Mouse (Mus musculus) limb, embryonic 12.5 days (tissue): Measurements from ENCODE around the gene Rtn3. TPM values are rescaled to one million over a fixed set of nuclear protein-coding genes. Genes with fewer than 3 reads are reported as not detected.

ENCODE experiments used
- ATAC-seq: fragments of 200-750 bp; cut with Nextera tagmentation; 2 replicates; pipeline ENCODE4 v1.8.0; 2017; ENCODE audit warnings: low read depth, moderate TSS enrichment; ENCODE audit not compliant: insufficient number of reproducible peaks, insufficient read depth, low FRiP score, low TSS enrichment
- H3K27ac ChIP-seq: fragments of 300-500 bp; sonication (generic); 2 replicates; pipeline ENCODE4 v1.5.1; 2016; ENCODE audit warnings: mild to moderate bottlenecking, moderate library complexity
- H3K27me3 ChIP-seq: fragments of 300-500 bp; sonication (generic); 2 replicates; pipeline ENCODE4 v1.6.1; 2016; ENCODE audit warnings: mild to moderate bottlenecking, moderate library complexity
- H3K36me3 ChIP-seq: fragments of 300-500 bp; sonication (generic); 2 replicates; pipeline ENCODE4 v1.6.1; 2016; ENCODE audit warnings: mild to moderate bottlenecking, moderate library complexity
- H3K4me1 ChIP-seq: fragments of 300-500 bp; sonication (generic); replicated peaks from 2 replicates; pipeline ENCODE4 v1.6.1; 2016
- H3K4me2 ChIP-seq: fragments of 300-500 bp; sonication (generic); 2 replicates; pipeline ENCODE4 v1.6.1; 2016; ENCODE audit warnings: mild to moderate bottlenecking, moderate library complexity
- H3K4me3 ChIP-seq: fragments of 300-500 bp; sonication (generic); replicated peaks from 2 replicates; pipeline ENCODE4 v1.5.1; 2016; ENCODE audit warnings: mild to moderate bottlenecking
- H3K9ac ChIP-seq: fragments of 300-500 bp; sonication (generic); replicated peaks from 2 replicates; pipeline ENCODE4 v1.6.1; 2016; ENCODE audit warnings: mild to moderate bottlenecking, moderate library complexity
- H3K9me3 ChIP-seq: fragments of 300-500 bp; sonication (generic); 2 replicates; pipeline ENCODE4 v1.6.1; 2016; ENCODE audit warnings: mild to moderate bottlenecking, moderate library complexity
- WGBS: fragments of 180-500 bp; shearing (Covaris S2); methylation state at CpG from one replicate; pipeline ENCODE4 v1.1.7; 2016; 5-methylcytosine and 5-hydroxymethylcytosine counted together
- polyA plus RNA-seq: library from polyadenylated mRNA; unstranded; fragments of >200 nt; fragmentation: Nextera tagmentation; extraction: Ambion mirVana; gene quantifications from 2 replicates; pipeline ENCODE4 v1.2.1, GENCODE M21; 2016

Rtn3 gene
- polyA plus RNA-seq, 1 experiment from 2014 or later = 99.6 TPM

GRCm38 (mm10) chr19:7421602-7422591 is 61.2 kb downstream of the Rtn3 start:
- Histone ChIP-seq H3K9me3 (no peaks in the 10 kb centered on the region), H3K9ac (peak overlapping the region; percentile 59), H3K36me3 (peaks cover 75% of the 10 kb centered on the region), H3K27me3 (no peaks in the 10 kb centered on the region), H3K4me1 (peaks cover 62% of the 10 kb centered on the region), H3K27ac (peak overlapping the region; percentile 62), H3K4me3 (peak overlapping the region; percentile 21), H3K4me2 (peak overlapping the region; percentile 52)
- peak; percentile 40; the same call in 1 of the 2 replicates for ATAC-seq
- 9% methylated on average over 48 of the region's 48 CpGs for WGBS

GRCm38 (mm10) chr19:7420841-7421601 is 62.1 kb downstream of the Rtn3 start:
- H3K36me3 ChIP-seq = peaks cover 66% of the 10 kb centered on the region
- H3K9ac ChIP-seq = peak overlapping the region; percentile 59; the same call in 1 of the 2 replicates
- no peaks in the 10 kb centered on the region for H3K27me3 ChIP-seq
- no peaks in the 10 kb centered on the region for H3K9me3 ChIP-seq
- 45% methylated on average over 27 of the region's 27 CpGs for WGBS
- H3K27ac ChIP-seq = no peak overlapping the region; the same call in 1 of the 2 replicates
- H3K4me2 ChIP-seq = peak overlapping the region; percentile 52
- peaks cover 68% of the 10 kb centered on the region for H3K4me1 ChIP-seq
- H3K4me3 ChIP-seq = peak overlapping the region; percentile 21
- ATAC-seq = no peak

GRCm38 (mm10) chr19:7420108-7420507 is 63.0 kb downstream of the Rtn3 start:
- Histone ChIP-seq H3K27me3 (no peaks in the 10 kb centered on the region), H3K36me3 (peaks cover 57% of the 10 kb centered on the region), H3K4me1 (peaks cover 72% of the 10 kb centered on the region), H3K9me3 (no peaks in the 10 kb centered on the region), H3K4me3 (peak overlapping the region; percentile 90), H3K9ac (peak overlapping the region; percentile 99), H3K27ac (no peak overlapping the region), H3K4me2 (peak overlapping the region; percentile 77)
- WGBS = 57% methylated on average over 12 of the region's 12 CpGs
- no peak for ATAC-seq

- H3K27ac ChIP-seq = 0 out of 2 replicates have a peak overlapping the region, but pooled peaks have one; percentile 35
- peak overlapping the region; percentile 90 for H3K4me3 ChIP-seq
- peaks cover 66% of the 10 kb centered on the region for H3K4me1 ChIP-seq
- H3K4me2 ChIP-seq = peak overlapping the region; percentile 77
- no peaks in the 10 kb centered on the region for H3K9me3 ChIP-seq
- no peak for ATAC-seq
- peaks cover 47% of the 10 kb centered on the region for H3K36me3 ChIP-seq
- H3K9ac ChIP-seq = peak overlapping the region; percentile 99
- H3K27me3 ChIP-seq = no peaks in the 10 kb centered on the region
- 32% methylated on average over 6 of the region's 6 CpGs for WGBS
These were observed 63.9 kb downstream of the Rtn3 start for GRCm38 (mm10) chr19:7419134-7419533.

- H3K4me3 ChIP-seq = peak overlapping the region; percentile 90
- peak overlapping the region; percentile 99 for H3K9ac ChIP-seq
- H3K4me2 ChIP-seq = peak overlapping the region; percentile 77
- H3K27me3 ChIP-seq = no peaks in the 10 kb centered on the region
- ATAC-seq = peak; percentile 52
- under 1% methylated on average over 51 of the region's 59 CpGs for WGBS
- no peaks in the 10 kb centered on the region for H3K9me3 ChIP-seq
- H3K27ac ChIP-seq = peak overlapping the region; percentile 97
- H3K36me3 ChIP-seq = peaks cover 38% of the 10 kb centered on the region
- H3K4me1 ChIP-seq = peaks cover 57% of the 10 kb centered on the region
These were observed 64.9 kb downstream of the Rtn3 start for GRCm38 (mm10) chr19:7417911-7418849.

GRCm38 (mm10) chr19:7416834-7417735 is 66.0 kb downstream of the Rtn3 start, which contains the start of gene 2700081O15Rik:
2700081O15Rik (plus strand) TSS chr19:7417625.
- Histone ChIP-seq H3K9me3 (no peaks in the 10 kb centered on the region), H3K4me1 (peaks cover 46% of the 10 kb centered on the region), H3K27ac (peak within 1 kb of the TSS; percentile 97), H3K4me3 (peak within 1 kb of the TSS; percentile 90), H3K4me2 (peak within 1 kb of the TSS; percentile 80), H3K27me3 (no peaks in the 10 kb centered on the region), H3K9ac (peak within 1 kb of the TSS; percentile 99), H3K36me3 (peaks cover 27% of the 10 kb centered on the region)
- ATAC-seq = peak; percentile 48; the same call in 1 of the 2 replicates
- under 1% methylated on average over 95 of the region's 107 CpGs for WGBS

- H3K9ac ChIP-seq = peak overlapping the region; percentile 99
- ATAC-seq = no peak
- peak overlapping the region; percentile 97 for H3K27ac ChIP-seq
- peaks cover 18% of the 10 kb centered on the region for H3K36me3 ChIP-seq
- H3K4me3 ChIP-seq = peak overlapping the region; percentile 90
- no peaks in the 10 kb centered on the region for H3K27me3 ChIP-seq
- peak overlapping the region; percentile 80 for H3K4me2 ChIP-seq
- H3K4me1 ChIP-seq = peaks cover 37% of the 10 kb centered on the region
- no peaks in the 10 kb centered on the region for H3K9me3 ChIP-seq
- WGBS = 30% methylated on average over 22 of the region's 22 CpGs
These were observed 66.9 kb downstream of the Rtn3 start for GRCm38 (mm10) chr19:7415916-7416833.

- 40% methylated on average over 2 of the region's 2 CpGs for WGBS
- no peak overlapping the region for H3K4me2 ChIP-seq
- H3K4me3 ChIP-seq = no peak overlapping the region
- H3K4me1 ChIP-seq = peaks cover 10% of the 10 kb centered on the region
- no peaks in the 10 kb centered on the region for H3K36me3 ChIP-seq
- H3K27ac ChIP-seq = no peak overlapping the region
- no peaks in the 10 kb centered on the region for H3K9me3 ChIP-seq
- no peak for ATAC-seq
- no peak overlapping the region for H3K9ac ChIP-seq
- no peaks in the 10 kb centered on the region for H3K27me3 ChIP-seq
These were observed 70.7 kb downstream of the Rtn3 start for GRCm38 (mm10) chr19:7412361-7412760.

GRCm38 (mm10) chr19:7404623-7405229 is 78.4 kb downstream of the Rtn3 start:
- H3K9me3 ChIP-seq = no peaks in the 10 kb centered on the region
- H3K36me3 ChIP-seq = no peaks in the 10 kb centered on the region
- H3K4me3 ChIP-seq = no peak overlapping the region
- 80% methylated on average over 9 of the region's 9 CpGs for WGBS
- no peak overlapping the region for H3K9ac ChIP-seq
- ATAC-seq = no peak
- H3K4me1 ChIP-seq = no peaks in the 10 kb centered on the region
- H3K27me3 ChIP-seq = peaks cover 9% of the 10 kb centered on the region
- H3K27ac ChIP-seq = no peak overlapping the region
- H3K4me2 ChIP-seq = no peak overlapping the region
